Mouse (Mus musculus): ENCODE data around the gene Gm3854. TPM values are rescaled to one million over a fixed set of nuclear protein-coding genes. Genes with fewer than 3 reads are reported as not detected.

The Gm3854 gene
- polyA plus RNA-seq, 1 experiment from 2014 or later = 3.4 TPM

GRCm38 (mm10) chr7:6397996-6398975, 54.7 kb downstream of the Gm3854 start, which contains the start of gene Smim17:
Gene Smim17 (plus strand): TSS chr7:6398715.
- Histone ChIP-seq H3K27me3 (ENCODE audit: insufficient read depth, poor library complexity, severe bottlenecking) (no peaks in the 10 kb centered on the region), H3K4me3 (peak within 1 kb of the TSS; percentile 58), H3K4me1 (replicated peaks) (peaks cover 7% of the 10 kb centered on the region; the same call in 1 of the 2 replicates), H3K36me3 (peaks cover 25% of the 10 kb centered on the region), H3K9me3 (peaks cover 4% of the 10 kb centered on the region; the same call in 1 of the 2 replicates), H3K27ac (peak within 1 kb of the TSS; percentile 77)
- peak; percentile 66 for DNase-seq (ENCODE audit: low spot score)
- WGBS = 30% methylated on average over 25 of the region's 25 CpGs

Other genes starting within 250 kb of the Gm3854 start
- gene Zfp787, start 187.8 kb upstream of the Gm3854 start, polyA plus RNA-seq (2016; fragmentation: Nextera tagmentation; extraction: Ambion mirVana) = 24.2 and 31.8 TPM in 2 replicates
- 84.4 and 91.4 TPM in 2 replicates for gene Zfp444, start 171.5 kb upstream of the Gm3854 start, polyA plus RNA-seq (2016; fragmentation: Nextera tagmentation; extraction: Ambion mirVana)
- gene Galp, start 146.7 kb upstream of the Gm3854 start, polyA plus RNA-seq (2016; fragmentation: Nextera tagmentation; extraction: Ambion mirVana) = not detected in 2 replicates
- not detected in 2 replicates for gene Zscan5b, start 121.5 kb upstream of the Gm3854 start, polyA plus RNA-seq (2016; fragmentation: Nextera tagmentation; extraction: Ambion mirVana)
- 0.24 TPM in 1 of 2 replicates, not detected in the other for gene Epp13, start 91.0 kb upstream of the Gm3854 start, polyA plus RNA-seq (2016; fragmentation: Nextera tagmentation; extraction: Ambion mirVana)
- gene Zfp667, start 57.2 kb upstream of the Gm3854 start, polyA plus RNA-seq (2016; fragmentation: Nextera tagmentation; extraction: Ambion mirVana) = 8.5 and 9.6 TPM in 2 replicates
- 6.8 and 7.2 TPM in 2 replicates for gene Zfp583, start 12.5 kb upstream of the Gm3854 start, polyA plus RNA-seq (2016; fragmentation: Nextera tagmentation; extraction: Ambion mirVana)
- 2.3 and 2.5 TPM in 2 replicates for gene Zfp78, start 19.5 kb downstream of the Gm3854 start, polyA plus RNA-seq (2016; fragmentation: Nextera tagmentation; extraction: Ambion mirVana)
- 12.0 and 13.0 TPM in 2 replicates for gene Zfp28, start 39.5 kb downstream of the Gm3854 start, polyA plus RNA-seq (2016; fragmentation: Nextera tagmentation; extraction: Ambion mirVana)
- gene Smim17, start 55.0 kb downstream of the Gm3854 start, polyA plus RNA-seq (2016; fragmentation: Nextera tagmentation; extraction: Ambion mirVana) = 0.29 and 1.2 TPM in 2 replicates
- not detected in 2 replicates for gene Gm20715, start 66.5 kb downstream of the Gm3854 start, polyA plus RNA-seq (2016; fragmentation: Nextera tagmentation; extraction: Ambion mirVana)
- 0.08 TPM in 1 of 2 replicates, not detected in the other for gene Olfr1344, start 94.9 kb downstream of the Gm3854 start, polyA plus RNA-seq (2016; fragmentation: Nextera tagmentation; extraction: Ambion mirVana)
- not detected in 2 replicates for gene Olfr1336, start 112.4 kb downstream of the Gm3854 start, polyA plus RNA-seq (2016; fragmentation: Nextera tagmentation; extraction: Ambion mirVana)
- not detected in 2 replicates for gene Olfr1346, start 123.3 kb downstream of the Gm3854 start, polyA plus RNA-seq (2016; fragmentation: Nextera tagmentation; extraction: Ambion mirVana)
- not detected in 2 replicates for gene Olfr5, start 143.2 kb downstream of the Gm3854 start, polyA plus RNA-seq (2016; fragmentation: Nextera tagmentation; extraction: Ambion mirVana)
- not detected in 2 replicates for gene Olfr1347, start 156.0 kb downstream of the Gm3854 start, polyA plus RNA-seq (2016; fragmentation: Nextera tagmentation; extraction: Ambion mirVana)
- not detected in 2 replicates for gene Olfr1348, start 165.0 kb downstream of the Gm3854 start, polyA plus RNA-seq (2016; fragmentation: Nextera tagmentation; extraction: Ambion mirVana)
- gene Olfr1349, start 179.2 kb downstream of the Gm3854 start, polyA plus RNA-seq (2016; fragmentation: Nextera tagmentation; extraction: Ambion mirVana) = not detected in 2 replicates
- gene Olfr1350, start 221.1 kb downstream of the Gm3854 start, polyA plus RNA-seq (2016; fragmentation: Nextera tagmentation; extraction: Ambion mirVana) = not detected in 2 replicates